28 mouse cellular contexts compared by ENCODE assay signal in the genomic region with DNA sequence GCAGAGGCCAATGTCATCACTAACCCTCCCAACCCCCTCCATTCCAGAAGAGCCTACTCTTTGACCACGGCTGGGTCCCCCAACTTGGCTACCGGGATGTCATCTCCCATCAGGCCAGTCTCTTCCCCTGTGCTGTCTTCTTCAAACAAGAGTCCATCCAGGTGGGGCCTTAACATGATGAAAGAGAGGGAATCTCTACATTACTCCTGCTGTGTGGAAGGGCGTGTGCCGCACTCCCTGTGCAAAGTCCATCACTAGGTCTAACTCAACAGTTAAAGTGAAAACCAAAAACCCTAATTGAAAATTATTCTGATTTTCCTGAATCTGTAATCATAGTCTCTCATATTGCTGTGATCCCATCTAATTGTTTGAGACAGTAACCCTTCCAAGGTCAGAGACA.
"Had no signal": no experiment of that assay in that cellular context is flagged by ENCODE, and none has a peak within 500 bp of the region (broad histone marks: within the 10 kb centered on the region; RNA-seq: fewer than 3 reads in every experiment).

No protein-coding gene starts in this region.

- H3K4me2 ChIP-seq: embryonic facial prominence, embryonic 12.5 days; embryonic facial prominence, embryonic 13.5 days; embryonic facial prominence, embryonic 15.5 days; forebrain, embryonic 12.5 days; forebrain, embryonic 13.5 days; forebrain, embryonic 15.5 days had no signal

- H3K27ac ChIP-seq: embryonic facial prominence, embryonic 10.5 days; embryonic facial prominence, embryonic 12.5 days; embryonic facial prominence, embryonic 13.5 days; embryonic facial prominence, embryonic 15.5 days; forebrain, embryonic 10.5 days; forebrain, embryonic 12.5 days; forebrain, embryonic 13.5 days; forebrain, embryonic 15.5 days; gastrocnemius, adult 2 months; heart, adult 2 months had no signal

- DNase-seq: cerebellum, adult 2 months; cerebellum, adult 8-10 months; cerebellum, adult 9-10 months; cerebellum, adult 9-11 months; cerebellum, postnatal 10 days; cerebellum, postnatal 14 days; cerebellum, postnatal 25 days; cerebellum, postnatal 36 days; embryo, embryonic 11 days; forebrain, postnatal 0 days; gastrocnemius, adult 2 months; gastrocnemius, postnatal 10 days; gastrocnemius, postnatal 14 days; gastrocnemius, postnatal 25 days; gastrocnemius, postnatal 36 days; heart, adult 18-20 months; heart, adult 2 months had no signal

- H3K9ac ChIP-seq: embryonic facial prominence, embryonic 12.5 days; embryonic facial prominence, embryonic 13.5 days; embryonic facial prominence, embryonic 15.5 days; forebrain, embryonic 12.5 days; forebrain, embryonic 13.5 days; forebrain, embryonic 15.5 days; forebrain, postnatal 0 days had no signal

- H3K9me3 ChIP-seq: embryonic facial prominence, embryonic 10.5 days; embryonic facial prominence, embryonic 12.5 days; embryonic facial prominence, embryonic 13.5 days; embryonic facial prominence, embryonic 15.5 days; forebrain, embryonic 10.5 days; forebrain, embryonic 12.5 days; forebrain, embryonic 13.5 days; forebrain, embryonic 15.5 days had no signal

- ATAC-seq: forebrain, embryonic 13.5 days; forebrain, embryonic 14.5 days; forebrain, embryonic 15.5 days; forebrain, embryonic 16.5 days; forebrain, postnatal 0 days had no signal

- H3K4me3 ChIP-seq: embryonic facial prominence, embryonic 10.5 days; embryonic facial prominence, embryonic 12.5 days; embryonic facial prominence, embryonic 13.5 days; embryonic facial prominence, embryonic 15.5 days; erythroblast, embryonic 14.5 days; forebrain, embryonic 10.5 days; forebrain, embryonic 12.5 days; forebrain, embryonic 13.5 days; forebrain, embryonic 15.5 days; gastrocnemius, adult 2 months; heart, adult 2 months had no signal

- H3K27me3 ChIP-seq: embryonic facial prominence, embryonic 12.5 days; embryonic facial prominence, embryonic 13.5 days; embryonic facial prominence, embryonic 15.5 days; forebrain, embryonic 12.5 days; forebrain, embryonic 13.5 days; forebrain, embryonic 15.5 days had no signal

- H3K36me3 ChIP-seq: embryonic facial prominence, embryonic 10.5 days; embryonic facial prominence, embryonic 12.5 days; embryonic facial prominence, embryonic 13.5 days; embryonic facial prominence, embryonic 15.5 days; forebrain, embryonic 10.5 days; forebrain, embryonic 12.5 days; forebrain, embryonic 15.5 days had no signal

- H3K4me1 ChIP-seq: embryonic facial prominence, embryonic 10.5 days; embryonic facial prominence, embryonic 12.5 days; embryonic facial prominence, embryonic 13.5 days; embryonic facial prominence, embryonic 15.5 days; forebrain, embryonic 12.5 days had no signal
